Mouse (Mus musculus) MN1 (cell line): ENCODE data around the gene Ksr2.
A peak's percentile ranks its signal among the peaks of the same experiment; 100 is the strongest.

Experiments
- DNase-seq: peaks from one replicate; pipeline ENCODE4 v3.0.0-alpha.2; 2016; ENCODE audit warnings: low spot score

Ksr2 gene

GRCm38 (mm10) chr5:117523010-117523409 lies 109.2 kb downstream of the Ksr2 start:
- DNase-seq, result peak; percentile 73

GRCm38 (mm10) chr5:117530991-117531390 lies 117.2 kb downstream of the Ksr2 start:
- DNase-seq, result no peak

DNA sequence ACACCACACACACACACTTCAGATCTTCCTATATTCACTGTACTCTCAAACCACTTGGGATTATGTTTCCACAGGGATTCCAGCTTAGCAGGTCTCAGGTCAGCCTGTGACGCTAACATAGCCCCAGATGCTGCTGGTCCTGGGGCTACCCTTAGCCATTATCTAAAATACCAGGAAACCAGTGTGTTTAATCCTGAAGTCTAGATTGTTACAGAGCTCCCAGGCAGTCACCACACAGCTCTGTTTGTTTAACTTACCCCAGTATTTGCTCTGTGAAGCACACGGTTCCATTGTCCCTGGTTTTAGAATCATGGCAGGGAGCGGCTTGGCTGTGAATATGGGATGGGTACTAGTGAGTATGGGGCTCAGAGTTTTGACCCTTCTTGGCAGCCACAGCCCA lies 125.4 kb downstream of the Ksr2 start:
- no peak for DNase-seq

DNA sequence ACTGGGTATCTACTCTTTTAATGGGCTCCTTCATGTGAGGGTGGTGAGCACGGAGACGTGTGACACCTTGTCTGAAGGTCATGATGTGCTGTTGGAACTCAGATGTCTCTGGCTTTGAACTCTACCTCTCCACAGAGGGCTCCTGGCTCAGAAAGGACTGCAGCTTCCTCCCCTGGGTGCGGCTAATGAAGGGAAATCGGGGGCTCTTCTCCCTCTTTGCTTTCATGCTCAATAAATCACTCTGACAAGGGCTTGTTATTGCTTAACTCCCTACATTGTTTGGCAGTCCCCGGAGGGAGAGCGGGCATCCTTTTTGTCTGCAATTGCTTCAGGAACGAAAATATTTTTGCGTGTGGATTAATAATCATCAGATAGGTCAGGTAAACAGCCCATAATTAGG lies 127.9 kb downstream of the Ksr2 start:
- no peak for DNase-seq

DNA sequence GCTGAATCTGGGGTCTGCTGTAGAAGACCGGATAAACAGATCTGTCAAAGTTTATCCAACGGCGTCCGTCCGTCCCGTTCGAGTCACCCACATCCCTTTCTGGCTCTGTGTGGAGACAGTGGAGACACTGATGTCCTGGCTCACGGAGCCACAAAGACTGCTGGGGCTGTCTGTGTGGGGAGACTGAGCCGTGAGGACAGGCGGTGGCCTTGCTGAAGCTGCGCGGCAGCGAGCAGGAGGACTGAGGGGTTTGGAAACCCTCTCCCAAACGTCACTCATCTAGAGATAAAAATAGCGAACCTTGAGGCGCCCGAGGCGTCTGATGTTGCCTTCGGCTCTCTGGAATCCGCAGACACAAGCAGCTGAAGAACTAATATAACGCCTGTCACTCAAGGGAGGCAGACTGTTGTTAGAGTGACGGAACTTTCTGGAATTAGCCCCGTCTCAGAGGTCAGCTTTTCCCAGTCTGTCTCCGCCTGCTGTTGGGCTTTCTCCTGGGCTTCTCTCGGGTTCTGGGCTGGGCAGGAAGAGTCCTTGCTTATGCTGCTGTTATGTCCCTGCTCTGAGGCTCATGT lies 133.0 kb downstream of the Ksr2 start:
- DNase-seq, result no peak

DNA sequence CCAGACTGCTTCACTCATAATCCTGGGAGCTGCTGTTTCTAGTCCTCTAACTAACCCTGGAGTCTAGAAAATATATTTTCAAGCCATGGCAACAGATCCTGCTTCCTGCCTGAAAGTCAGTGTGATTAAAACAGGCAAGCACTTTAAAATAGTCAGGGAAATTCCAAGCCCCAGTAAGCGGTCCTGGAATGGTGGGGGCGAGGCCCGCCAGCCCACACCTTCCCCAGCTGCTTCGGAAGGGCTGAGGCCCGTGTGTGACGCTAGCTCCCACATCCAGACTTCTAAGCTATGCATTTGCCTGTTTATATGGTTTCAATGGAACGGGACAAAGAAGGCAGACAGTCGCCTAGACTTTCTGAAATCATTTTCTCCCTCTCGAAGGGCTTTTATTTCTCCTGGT lies 137.2 kb downstream of the Ksr2 start:
- no peak for DNase-seq

DNA sequence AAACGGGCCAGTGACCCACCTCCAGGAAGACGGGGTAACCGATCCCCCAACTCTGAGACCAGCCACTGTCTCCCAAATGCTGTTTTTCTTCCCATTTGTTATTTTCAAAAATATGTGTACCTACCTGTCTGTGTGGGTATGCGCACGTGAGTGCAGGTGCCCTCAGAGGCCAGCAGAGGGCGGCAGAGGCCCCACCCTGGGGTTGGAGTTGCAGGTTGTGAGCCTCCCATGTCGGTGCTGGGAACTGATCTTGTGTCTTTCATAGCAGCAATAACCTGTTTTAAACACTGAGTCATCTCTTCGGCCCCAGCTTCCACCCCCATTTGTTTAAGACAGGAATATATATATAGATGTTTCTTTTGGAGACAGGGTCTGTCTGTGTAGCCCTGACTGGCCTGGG lies 138.3 kb downstream of the Ksr2 start:
- DNase-seq, result no peak

DNA sequence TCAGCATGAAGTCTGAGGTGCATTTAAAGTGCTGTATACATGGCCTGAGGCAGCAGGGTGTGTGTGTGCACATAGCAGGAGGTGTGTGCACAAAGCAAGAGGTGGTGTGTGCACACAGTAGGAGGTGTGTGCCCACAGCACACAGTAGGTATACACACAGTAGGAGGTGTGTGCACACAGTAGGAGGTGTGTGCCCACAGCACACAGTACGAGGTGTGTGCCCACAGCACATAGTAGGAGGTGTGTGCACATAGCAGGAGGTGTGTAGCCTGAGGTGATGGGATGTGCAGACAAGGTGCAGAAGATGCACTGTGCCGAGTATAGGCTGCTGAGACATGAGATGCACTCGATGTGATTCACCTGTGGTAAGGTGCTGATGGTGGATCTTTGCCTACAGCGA lies 140.7 kb downstream of the Ksr2 start:
- DNase-seq, result no peak

- DNase-seq, result no peak
These were observed 142.8 kb downstream of the Ksr2 start for GRCm38 (mm10) chr5:117556570-117556969.

- no peak for DNase-seq
These were observed 147.3 kb downstream of the Ksr2 start for GRCm38 (mm10) chr5:117561080-117561479.

DNA sequence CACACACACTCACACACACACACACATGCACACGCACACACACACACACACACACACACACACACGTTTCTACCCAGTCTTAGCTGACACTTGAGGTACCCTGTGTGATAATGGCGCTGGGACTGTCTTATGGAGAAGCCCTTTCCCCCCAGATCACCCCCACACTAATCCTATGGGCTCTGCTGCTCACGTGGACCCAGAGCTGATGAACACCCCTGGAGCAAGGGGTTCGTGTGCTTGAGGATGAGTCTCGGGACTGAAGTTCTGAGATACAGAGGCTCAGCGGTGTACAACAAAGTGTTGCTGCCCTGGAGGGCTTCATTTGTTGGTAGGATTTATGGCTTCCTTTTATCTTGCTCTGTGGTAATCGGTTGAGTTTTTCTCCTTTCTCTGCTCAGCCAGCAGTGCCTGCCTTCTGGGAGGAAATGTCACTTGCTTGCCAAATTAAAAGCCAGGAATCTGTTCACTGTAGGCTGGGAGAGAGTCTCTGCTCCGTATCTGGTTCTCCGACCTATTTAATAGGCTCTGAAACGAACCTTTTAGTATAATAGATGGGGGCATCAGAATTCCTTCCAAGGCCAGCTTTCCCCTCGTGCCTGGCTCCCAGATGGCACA lies 152.4 kb downstream of the Ksr2 start:
- peak; percentile 79 for DNase-seq

- DNase-seq, result peak; percentile 27
These were observed 155.5 kb downstream of the Ksr2 start for GRCm38 (mm10) chr5:117569190-117569795.

DNA sequence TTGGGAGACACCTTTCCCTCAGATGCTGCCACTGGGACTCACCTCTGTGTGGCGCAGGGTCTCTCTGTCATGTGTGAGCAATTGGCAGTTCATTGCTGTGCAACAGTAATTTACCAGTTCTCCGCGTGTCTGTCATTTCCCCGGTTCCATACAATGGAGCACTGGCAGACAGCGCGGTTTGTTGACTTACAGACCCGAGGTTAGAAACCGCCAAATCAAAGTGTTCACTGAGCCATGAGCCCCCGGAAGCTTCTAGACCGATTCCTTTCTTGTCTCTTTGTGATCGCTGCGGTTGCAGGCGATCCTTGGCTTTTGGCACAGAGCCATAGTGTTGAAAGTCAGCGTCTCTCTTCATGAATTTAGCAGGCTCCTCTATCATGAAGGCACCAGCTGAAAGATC lies 158.6 kb downstream of the Ksr2 start:
- no peak for DNase-seq

- peak; percentile 89 for DNase-seq
These were observed 161.1 kb downstream of the Ksr2 start for GRCm38 (mm10) chr5:117574894-117575293.

DNA sequence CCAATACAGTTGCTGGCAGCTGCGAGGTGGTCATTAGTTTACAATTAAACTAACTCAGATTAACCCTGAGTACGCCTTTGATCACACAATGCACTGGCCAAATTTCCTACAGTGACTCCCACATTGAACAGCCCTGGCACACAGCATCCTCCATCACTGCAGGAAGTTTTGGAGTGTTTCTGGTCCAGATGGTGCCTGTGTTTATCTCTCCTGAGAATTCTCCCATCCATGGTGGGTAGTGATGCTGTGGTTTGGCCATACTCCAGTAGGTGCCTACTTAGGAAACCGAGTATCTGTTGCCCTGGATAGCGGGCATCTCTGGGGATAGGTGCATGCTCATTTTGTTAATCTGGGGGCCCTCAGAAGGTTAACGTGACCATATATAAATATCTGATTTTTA lies 163.8 kb downstream of the Ksr2 start:
- DNase-seq, result peak; percentile 49

GRCm38 (mm10) chr5:117581711-117582110 lies 167.9 kb downstream of the Ksr2 start:
- DNase-seq, result no peak

DNA sequence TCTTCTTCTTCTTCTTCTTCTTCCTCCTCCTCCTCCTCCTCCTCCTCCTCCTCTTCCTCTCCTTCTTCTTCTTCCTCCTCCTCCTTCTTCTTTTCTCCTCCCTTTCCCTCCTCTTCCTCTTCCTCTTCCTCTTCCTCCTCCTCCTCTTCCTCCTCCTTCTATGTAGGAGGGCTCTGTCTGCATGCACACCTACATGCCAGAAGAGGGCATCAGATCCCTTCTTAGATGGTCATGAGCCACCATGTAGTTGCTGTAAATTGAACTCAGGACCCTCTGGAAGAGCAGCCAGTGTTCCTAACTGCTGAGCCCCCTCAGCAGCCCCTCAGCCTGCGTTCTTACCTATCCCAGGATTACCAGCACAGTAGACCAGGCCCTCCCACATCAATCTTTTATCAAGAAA lies 170.6 kb downstream of the Ksr2 start:
- no peak for DNase-seq

DNA sequence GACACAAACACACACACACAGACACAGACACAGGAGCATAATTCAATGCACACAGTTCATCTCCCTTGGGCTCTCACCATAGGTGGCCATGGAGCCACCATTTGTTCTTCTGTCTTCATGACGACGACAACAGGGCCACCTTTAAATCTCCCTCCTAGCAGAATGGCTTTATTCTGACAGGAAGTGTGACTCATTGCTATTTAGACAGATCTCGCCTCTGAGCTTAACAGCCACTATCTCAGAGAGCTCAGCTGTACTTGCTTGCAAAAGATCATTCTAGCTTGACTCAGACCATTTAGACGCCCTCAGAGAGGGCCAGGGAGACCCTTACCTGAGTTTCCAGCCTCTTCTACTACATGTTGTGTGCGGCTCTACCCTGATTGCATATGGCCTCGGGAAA lies 175.5 kb downstream of the Ksr2 start:
- DNase-seq, result no peak

DNA sequence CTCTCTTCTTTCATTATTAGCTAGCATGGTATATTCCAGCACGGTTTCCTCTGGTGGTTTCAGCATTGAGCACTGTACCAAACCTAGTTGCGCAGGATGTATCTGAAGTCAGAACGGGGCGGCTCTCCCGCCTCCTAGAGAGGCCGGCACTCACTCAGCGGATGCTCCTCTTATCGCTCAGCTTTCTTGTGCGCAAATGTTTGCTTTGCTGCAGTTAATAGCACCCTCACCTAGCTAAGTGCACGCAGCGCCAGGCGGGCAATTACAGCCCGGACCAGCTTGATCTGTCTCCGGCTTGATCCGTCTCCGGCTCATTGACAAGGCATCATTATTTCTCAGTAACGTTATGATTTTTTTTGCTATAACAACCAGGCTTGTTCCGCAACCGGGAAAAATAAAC lies 179.5 kb downstream of the Ksr2 start:
- no peak for DNase-seq

- DNase-seq, result no peak
These were observed 183.0 kb downstream of the Ksr2 start for GRCm38 (mm10) chr5:117596803-117597202.

GRCm38 (mm10) chr5:117602026-117602425 lies 188.2 kb downstream of the Ksr2 start:
- no peak for DNase-seq

- no peak for DNase-seq
These were observed 194.0 kb downstream of the Ksr2 start for GRCm38 (mm10) chr5:117607761-117608309.

DNA sequence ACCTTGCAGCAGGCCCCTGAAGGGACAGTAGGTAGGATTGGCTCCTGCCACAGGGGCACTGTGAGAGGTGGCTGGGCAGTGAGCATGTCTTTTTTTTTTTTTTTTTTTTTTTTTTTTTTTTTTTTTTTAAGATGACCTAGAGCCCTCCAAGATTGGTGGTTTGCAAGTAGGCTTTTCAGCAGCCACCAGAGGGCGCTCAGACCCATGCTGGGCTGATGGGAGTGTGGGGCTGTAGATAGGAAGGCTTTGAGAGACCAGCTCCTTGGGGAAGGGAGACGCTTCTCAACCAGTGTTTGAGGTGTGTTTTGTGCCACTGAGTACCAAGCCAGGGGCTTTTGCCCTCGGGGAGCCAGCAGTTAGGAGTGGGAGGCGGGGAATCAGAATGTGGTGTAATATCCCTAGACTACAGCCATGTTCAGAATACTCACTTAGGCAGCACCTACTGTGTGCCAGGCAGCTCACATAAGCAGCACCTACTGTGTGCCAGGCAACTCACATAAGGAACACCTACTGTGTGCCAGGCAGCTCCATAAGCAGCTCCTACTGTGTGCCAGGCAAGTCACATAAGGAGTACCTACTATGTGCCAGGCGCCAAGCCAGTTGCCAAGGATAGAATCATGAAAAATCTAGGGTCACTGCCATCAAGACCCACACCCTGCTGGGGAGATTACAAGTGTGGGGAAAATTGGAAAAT lies 200.7 kb downstream of the Ksr2 start:
- peak; percentile 83 for DNase-seq
